Mouse (Mus musculus) G1E (cell line): ENCODE measurements around the gene Tnfrsf13c. TPM values are rescaled to one million over a fixed set of nuclear protein-coding genes. Genes with fewer than 3 reads are reported as not detected.
"Not testable (repeated sequence)": the region's sequence is repeated elsewhere in the genome, so short reads cannot be mapped to it uniquely, and the experiment has no call there.

Experiments used
- ATAC-seq: 2 replicates; pipeline ENCODE4 v1.8.0; 2016; ENCODE audit warnings: mild to moderate bottlenecking; ENCODE audit not compliant: insufficient number of reproducible peaks, poor library complexity, low FRiP score, severe bottlenecking; ENCODE audit errors: extremely low read depth
- DNase-seq: peaks from one replicate; pipeline ENCODE4 v3.0.0; 2012; ENCODE audit warnings: low spot score
- H3K27me3 ChIP-seq: 2 replicates; pipeline ENCODE4 v1.6.1; 2012; ENCODE audit warnings: mild to moderate bottlenecking, low read length, inconsistent platforms; ENCODE audit not compliant: insufficient read depth
- H3K36me3 ChIP-seq: replicated peaks from 2 replicates; pipeline ENCODE3; 2012; ENCODE audit warnings: mild to moderate bottlenecking, inconsistent platforms
- H3K4me1 ChIP-seq: 2 replicates; pipeline ENCODE4 v1.6.1; 2012; ENCODE audit warnings: low read depth, low read length, inconsistent platforms, mixed read lengths; ENCODE audit not compliant: insufficient read depth
- H3K4me3 ChIP-seq: 2 replicates; pipeline ENCODE4 v1.5.1; 2012; ENCODE audit warnings: low read depth, mild to moderate bottlenecking, inconsistent platforms, low read length, moderate library complexity, mixed read lengths
- H3K9me3 ChIP-seq: replicated peaks from 2 replicates; pipeline ENCODE4 v1.6.1; 2012; ENCODE audit warnings: inconsistent platforms
- CTCF ChIP-seq: IDR thresholded peaks from 2 replicates; pipeline ENCODE4 v1.5.1; 2012; ENCODE audit warnings: low read depth, low read length, inconsistent platforms, mixed read lengths
- GATA1 ChIP-seq: IDR thresholded peaks from 2 replicates; pipeline ENCODE4 v1.6.1; 2012; ENCODE audit warnings: borderline replicate concordance, low read length, inconsistent platforms, mixed read lengths
- GATA2 ChIP-seq: IDR thresholded peaks from 2 replicates; pipeline ENCODE4 v1.6.1; 2012; ENCODE audit warnings: low read depth, low read length, inconsistent platforms, borderline replicate concordance
- POLR2AphosphoS5 ChIP-seq: IDR thresholded peaks from 2 replicates; pipeline ENCODE4 v1.6.1; 2012; ENCODE audit warnings: low read depth, low read length, inconsistent platforms; ENCODE audit not compliant: insufficient replicate concordance
- TAL1 ChIP-seq: conservative IDR thresholded peaks from 2 replicates; pipeline ENCODE4 v1.6.1; 2012; ENCODE audit warnings: low read depth, low read length, inconsistent platforms, mixed read lengths
- polyA plus RNA-seq: library from polyadenylated mRNA; stranded (reverse); fragments of >175 nt; gene quantifications from 2 replicates; pipeline ENCODE4 v1.2.3, GENCODE M21; 2012
- total RNA-seq, 2 experiments: library from RNA; stranded (forward) in 1 of 2; stranded (reverse) in 1 of 2; fragments of 200-1000 nt in 1 of 2; fragments of >200 nt in 1 of 2; fragmentation: Nextera tagmentation in 1 of 2; gene quantifications; 2 replicates each; pipeline ENCODE4 v1.2.3; 2014 to 2017

The Tnfrsf13c gene
- total and polyA plus RNA-seq, 3 experiments, result 0.65 to 1.6 (median 0.71) TPM

DNA sequence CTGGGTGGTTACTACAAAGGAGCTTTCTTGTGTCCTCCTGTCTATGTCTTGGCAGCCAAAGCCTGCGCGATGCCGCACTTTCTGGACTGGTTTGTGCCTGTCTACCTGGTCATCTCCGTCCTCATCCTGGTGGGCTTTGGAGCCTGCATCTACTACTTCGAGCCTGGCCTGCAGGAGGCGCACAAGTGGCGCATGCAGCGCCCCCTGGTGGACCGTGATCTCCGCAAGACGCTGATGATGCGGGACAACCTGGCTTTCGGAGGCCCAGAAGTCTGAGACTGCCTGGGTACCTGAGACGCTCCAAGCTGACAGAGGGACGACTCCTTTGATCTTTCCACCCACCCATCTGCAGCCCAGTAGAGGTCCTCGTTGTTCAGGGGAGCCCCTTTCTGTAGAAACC lies 35.3 kb upstream of the Tnfrsf13c start:
- Histone ChIP-seq H3K36me3 (no peaks in the 10 kb centered on the region), H3K9me3 (no peaks in the 10 kb centered on the region), H3K4me1 (peaks cover 3% of the 10 kb centered on the region; the same call in 1 of the 2 replicates), H3K27me3 (peaks cover 40% of the 10 kb centered on the region), H3K4me3 (no peak overlapping the region)
- DNase-seq (no peak), ATAC-seq (no peak)
- TF ChIP-seq TAL1 (no peak), CTCF (peak; percentile 79), POLR2AphosphoS5 (no peak), GATA1 (no peak), GATA2 (no peak)

DNA sequence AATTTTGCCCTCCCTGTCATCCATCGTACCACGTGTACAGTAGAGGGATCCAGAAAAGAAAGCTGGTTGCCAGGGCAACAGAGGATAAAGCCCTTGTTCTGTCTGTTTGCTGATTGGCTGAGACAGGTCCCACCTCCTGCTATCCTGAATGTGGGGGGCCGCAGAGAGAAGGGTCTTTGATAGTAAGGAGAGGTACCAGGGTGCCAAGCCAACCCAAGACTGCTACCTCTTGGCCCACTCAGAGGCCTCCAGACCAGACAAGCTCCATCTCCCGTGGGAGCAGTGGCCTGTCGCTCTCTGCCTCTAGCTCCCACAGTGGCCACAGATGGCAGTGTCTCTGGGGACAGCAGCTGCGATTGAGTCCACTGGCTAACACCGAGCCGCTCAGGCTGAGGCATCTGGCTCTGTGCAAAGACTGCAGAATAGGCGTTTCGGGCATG lies 31.8 kb upstream of the Tnfrsf13c start:
- TF ChIP-seq GATA1, result no peak
- DNase-seq, result no peak
- Histone ChIP-seq H3K4me1 (peaks cover 8% of the 10 kb centered on the region; the same call in 1 of the 2 replicates), H3K27me3 (peaks cover 33% of the 10 kb centered on the region), H3K36me3 (no peaks in the 10 kb centered on the region), H3K4me3 (no peak overlapping the region), H3K9me3 (0 out of 2 replicates have a peak, but pooled peaks cover 2% of the 10 kb centered on the region)
- ATAC-seq, result no peak

DNA sequence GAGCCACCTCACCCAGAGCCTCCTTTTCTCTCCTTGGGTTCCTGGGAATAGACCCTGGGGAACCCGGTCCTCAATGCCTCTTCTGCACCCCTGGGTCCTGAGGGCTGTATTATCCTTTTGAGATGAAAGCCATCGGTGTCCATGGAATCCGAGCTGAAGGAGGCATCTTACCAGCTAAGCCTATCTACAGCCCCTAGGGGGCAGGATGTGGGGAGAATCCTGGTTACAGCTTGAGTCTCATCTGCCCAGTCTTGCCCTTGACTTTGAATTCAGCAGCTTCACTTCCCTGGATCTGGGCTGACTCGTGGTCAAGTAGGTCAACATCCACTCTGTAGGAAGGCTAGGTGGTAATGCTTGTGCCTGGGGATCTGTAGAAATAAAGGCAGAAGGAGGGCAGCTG lies 31.1 kb upstream of the Tnfrsf13c start:
- Histone ChIP-seq H3K4me1 (peaks cover 11% of the 10 kb centered on the region; the same call in 1 of the 2 replicates), H3K36me3 (no peaks in the 10 kb centered on the region), H3K9me3 (0 out of 2 replicates have a peak, but pooled peaks cover 2% of the 10 kb centered on the region), H3K27me3 (peaks cover 29% of the 10 kb centered on the region), H3K4me3 (no peak overlapping the region)
- DNase-seq (no peak), ATAC-seq (no peak)
- no peak for TF ChIP-seq POLR2AphosphoS5
- TF ChIP-seq CTCF, result no peak
- no peak for TF ChIP-seq GATA1
- no peak for TF ChIP-seq GATA2
- no peak for TF ChIP-seq TAL1

DNA sequence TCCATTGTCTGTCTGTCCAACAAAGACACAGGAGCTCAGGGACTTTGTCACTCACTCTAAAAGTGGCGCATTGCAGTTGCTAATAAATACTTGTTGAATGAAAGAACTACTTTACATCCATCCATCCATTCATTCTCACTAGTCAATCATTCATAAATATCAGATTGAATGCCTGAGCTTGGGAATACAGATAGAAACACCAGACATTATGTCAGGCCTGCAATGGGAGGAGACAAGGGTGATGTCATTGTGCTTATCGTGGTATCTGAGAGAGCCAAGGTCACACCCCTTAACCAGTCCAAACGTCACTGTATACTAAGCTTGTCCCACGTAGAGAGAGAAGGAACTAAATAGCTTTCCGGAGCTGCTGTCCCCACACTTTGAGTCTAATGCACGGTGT lies 27.9 kb upstream of the Tnfrsf13c start, which contains the start of gene 1500009C09Rik:
Gene 1500009C09Rik (plus strand): TSS at position 301 of the 400 bp plus-strand sequence.
- no peak for ATAC-seq
- no peak for TF ChIP-seq POLR2AphosphoS5
- no peak for TF ChIP-seq GATA2
- TF ChIP-seq CTCF, result no peak
- Histone ChIP-seq H3K4me3 (no peak within 1 kb of the TSS), H3K4me1 (peaks cover 8% of the 10 kb centered on the region; the same call in 1 of the 2 replicates), H3K36me3 (no peaks in the 10 kb centered on the region), H3K9me3 (0 out of 2 replicates have a peak, but pooled peaks cover 2% of the 10 kb centered on the region), H3K27me3 (peaks cover 15% of the 10 kb centered on the region)
- no peak for DNase-seq

DNA sequence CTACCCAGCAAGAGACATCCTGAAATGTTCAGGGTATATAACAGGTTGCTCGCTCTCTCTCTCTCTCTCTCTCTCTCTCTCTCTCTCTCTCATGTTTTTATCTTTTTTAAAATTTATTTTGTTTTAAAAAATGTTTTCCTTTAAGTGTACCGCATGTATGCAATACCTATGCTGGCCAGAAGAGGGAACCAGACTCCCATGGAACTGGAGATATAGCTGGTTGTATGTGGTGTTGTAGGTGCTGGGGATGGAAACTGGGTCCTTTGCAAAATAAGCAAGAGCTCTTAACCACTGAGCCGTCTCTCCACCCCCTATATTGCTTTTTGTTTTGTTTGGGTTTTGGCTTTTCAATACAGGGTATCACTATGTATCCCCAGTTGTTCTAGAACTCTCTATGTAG lies 27.4 kb upstream of the Tnfrsf13c start:
- no peak for ATAC-seq
- Histone ChIP-seq H3K4me3 (no peak overlapping the region), H3K4me1 (peaks cover 10% of the 10 kb centered on the region; the same call in 1 of the 2 replicates)

DNA sequence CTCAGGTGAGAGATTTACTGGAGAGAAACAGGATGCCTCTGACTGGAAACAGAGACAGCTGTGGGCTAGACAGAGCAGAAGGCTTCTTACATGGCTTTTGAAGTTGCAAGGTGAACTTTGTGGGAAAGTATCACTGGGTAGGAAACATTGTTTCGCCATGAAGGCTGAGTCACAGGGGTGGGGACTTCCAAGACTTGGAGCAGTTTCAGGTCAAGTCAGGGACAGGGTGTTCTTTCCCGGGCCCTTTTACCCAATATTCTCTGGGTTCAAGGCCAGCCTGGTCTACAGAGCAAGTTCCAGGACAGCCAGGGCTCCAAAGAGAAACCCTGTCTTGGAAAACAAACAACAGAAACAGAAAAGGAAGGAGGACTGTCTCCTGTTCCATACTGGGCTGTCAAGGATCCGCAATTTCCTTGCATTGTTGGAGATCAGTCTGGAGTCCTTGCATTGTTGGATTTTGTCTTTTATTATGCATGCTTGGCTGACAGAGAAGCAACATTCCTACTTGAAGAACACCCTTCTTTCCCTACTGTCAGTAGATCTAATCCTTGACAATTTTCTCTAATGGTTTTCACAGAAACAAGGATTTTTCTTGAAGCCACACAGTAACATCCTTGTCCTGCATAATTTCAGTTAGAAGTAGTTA lies 23.1 kb upstream of the Tnfrsf13c start:
- DNase-seq (no peak), ATAC-seq (no peak)
- Histone ChIP-seq H3K9me3 (0 out of 2 replicates have a peak, but pooled peaks cover 2% of the 10 kb centered on the region), H3K27me3 (no peaks in the 10 kb centered on the region), H3K4me3 (no peak overlapping the region), H3K4me1 (peaks cover 24% of the 10 kb centered on the region), H3K36me3 (peaks cover 5% of the 10 kb centered on the region)
- no peak for TF ChIP-seq GATA1
- TF ChIP-seq TAL1, result no peak
- no peak for TF ChIP-seq CTCF
- no peak for TF ChIP-seq POLR2AphosphoS5
- TF ChIP-seq GATA2, result no peak

More for the DNA sequence above, 27.4 kb upstream of the Tnfrsf13c start:
- 0 out of 2 replicates have a peak, but pooled peaks cover 2% of the 10 kb centered on the region for H3K9me3 ChIP-seq
- no peaks in the 10 kb centered on the region for H3K36me3 ChIP-seq
- no peak for TF ChIP-seq TAL1
- TF ChIP-seq CTCF, result peak; percentile 16; the same call in 1 of the 2 replicates
- TF ChIP-seq GATA2, result no peak
- DNase-seq, result no peak
- H3K27me3 ChIP-seq, result peaks cover 13% of the 10 kb centered on the region

DNA sequence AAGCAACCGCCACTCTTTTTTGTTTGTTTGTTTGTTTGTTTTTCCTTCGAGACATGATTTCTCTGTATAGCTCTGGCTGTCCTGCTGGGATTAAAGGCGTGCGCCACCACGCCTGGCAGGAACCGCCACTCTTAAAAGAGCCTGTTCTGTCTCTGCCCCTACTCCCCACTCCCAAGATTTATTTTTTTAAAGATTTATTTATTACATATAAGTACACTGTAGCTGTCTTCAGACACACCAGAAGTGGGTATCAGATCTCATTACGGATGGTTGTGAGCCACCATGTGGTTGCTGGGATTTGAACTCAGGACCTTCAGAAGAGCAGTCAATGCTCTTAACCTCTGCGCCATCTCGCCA lies 20.6 kb upstream of the Tnfrsf13c start:
- not testable (repeated sequence) for DNase-seq, ATAC-seq, H3K9me3 ChIP-seq, H3K27me3 ChIP-seq
- Histone ChIP-seq H3K36me3 (peaks cover 20% of the 10 kb centered on the region), H3K4me1 (peaks cover 24% of the 10 kb centered on the region), H3K4me3 (peak overlapping the region; percentile 88)
